Mouse (Mus musculus) liver, adult 2 months (tissue): Measurements from ENCODE around the gene Prdx6.

Experiments used
- CTCF ChIP-seq: fragments of 200-500 bp; IDR thresholded peaks from 2 replicates; pipeline ENCODE4 v1.5.1; 2011; ENCODE audit warnings: low read depth, low read length, control low read depth
- POLR2A ChIP-seq: fragments of 200-500 bp; IDR thresholded peaks from 2 replicates; pipeline ENCODE4 v1.6.1; 2011; ENCODE audit warnings: low read length, control low read depth; ENCODE audit not compliant: insufficient read depth; ENCODE audit errors: extremely low read depth

- TF ChIP-seq CTCF (no peak), POLR2A (no peak)
These were observed 11.5 kb upstream of the Prdx6 start for GRCm38 (mm10) chr1:161262542-161262941.
